In the genomic region with DNA sequence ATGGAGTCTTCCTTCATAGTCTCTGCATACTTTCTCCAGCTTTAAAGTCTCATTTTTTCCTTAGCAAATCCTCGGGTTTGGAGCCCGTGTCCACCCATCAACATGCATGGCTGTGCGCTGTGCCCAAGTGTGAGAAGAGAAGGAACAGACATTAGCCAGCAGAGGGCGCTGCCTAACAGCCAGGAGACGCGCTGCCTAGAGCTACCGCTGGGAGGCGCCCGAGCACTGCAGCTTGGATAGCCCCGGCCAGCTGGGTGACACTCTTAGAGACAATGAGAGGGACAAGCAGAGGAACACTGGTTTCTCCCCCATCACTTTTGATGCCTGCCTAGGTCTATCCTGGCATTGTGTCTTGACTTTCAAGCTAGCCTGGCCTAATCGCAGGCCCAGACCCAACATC, we compare ENCODE assay signal across 7 mouse cellular contexts. TPM values are rescaled to one million over a fixed set of nuclear protein-coding genes. Genes with fewer than 3 reads are reported as not detected.
DNase-seq lines count a peak whose midpoint lies in the region; ATAC-seq and TF ChIP-seq lines count a peak whose summit lies in the region.

No protein-coding gene starts in this region.

- 8% methylated on average over 11 of the region's 11 CpGs for WGBS in embryonic facial prominence, embryonic 10.5 days
- 6% methylated on average over 11 of the region's 11 CpGs for WGBS in limb, embryonic 10.5 days
- WGBS in midbrain, embryonic 13.5 days: 5% methylated on average over 11 of the region's 11 CpGs
- WGBS in small intestine, adult 2 months: 5% methylated on average over 11 of the region's 11 CpGs

- H3K9ac ChIP-seq in midbrain, embryonic 13.5 days (replicated peaks): no peak overlapping the region

- peak; percentile 87 for ATAC-seq in midbrain, embryonic 13.5 days

- peak; percentile 79 for DNase-seq in adrenal gland, adult 8-10 months
- DNase-seq in embryonic facial prominence, embryonic 10.5 days (ENCODE audit: low spot score): peak; percentile 92
- peak; percentile 86 to 97 for DNase-seq in heart, adult 18-20 months
- DNase-seq in kidney, adult 18-20 months: peak; percentile 92
- DNase-seq in limb, embryonic 10.5 days (ENCODE audit: low spot score): peak; percentile 97

- 0 out of 2 replicates have a peak overlapping the region, but pooled peaks have one; percentile 18 for H3K4me3 ChIP-seq in embryonic facial prominence, embryonic 10.5 days
- no peak overlapping the region; the same call in 1 of the 2 replicates for H3K4me3 ChIP-seq in limb, embryonic 10.5 days
- H3K4me3 ChIP-seq in midbrain, embryonic 13.5 days (replicated peaks): no peak overlapping the region
- no peak overlapping the region for H3K4me3 ChIP-seq in small intestine, adult 2 months (ENCODE audit: low read depth, low read length)

- peak; percentile 100 for TF ChIP-seq CTCF in small intestine, adult 2 months (IDR thresholded peaks at IDR 0.05; ENCODE audit: extremely low read depth, insufficient read length, insufficient replicate concordance, low read depth, low read length)

- H3K4me1 ChIP-seq in embryonic facial prominence, embryonic 10.5 days: peaks cover 5% of the 10 kb centered on the region; the same call in 1 of the 2 replicates
- H3K4me1 ChIP-seq in limb, embryonic 10.5 days: no peaks in the 10 kb centered on the region
- H3K4me1 ChIP-seq in midbrain, embryonic 13.5 days (replicated peaks): no peaks in the 10 kb centered on the region
- H3K4me1 ChIP-seq in small intestine, adult 2 months (ENCODE audit: control insufficient read depth, insufficient read depth, insufficient read length, low read length): peaks cover 5% of the 10 kb centered on the region; the same call in 1 of the 2 replicates

- no peak for TF ChIP-seq POLR2A in small intestine, adult 2 months (IDR thresholded peaks at IDR 0.05; ENCODE audit: low read depth, low read length)

- H3K36me3 ChIP-seq in embryonic facial prominence, embryonic 10.5 days (replicated peaks): no peaks in the 10 kb centered on the region
- H3K36me3 ChIP-seq in limb, embryonic 10.5 days: no peaks in the 10 kb centered on the region
- H3K36me3 ChIP-seq in midbrain, embryonic 13.5 days: no peaks in the 10 kb centered on the region
- no peaks in the 10 kb centered on the region for H3K36me3 ChIP-seq in small intestine, adult 2 months (ENCODE audit: control insufficient read depth, insufficient read depth, low read length)

- peak overlapping the region; percentile 77 for H3K27ac ChIP-seq in embryonic facial prominence, embryonic 10.5 days (replicated peaks)
- peak overlapping the region; percentile 31; the same call in 1 of the 2 replicates for H3K27ac ChIP-seq in limb, embryonic 10.5 days
- no peak overlapping the region for H3K27ac ChIP-seq in midbrain, embryonic 13.5 days
- no peak overlapping the region for H3K27ac ChIP-seq in small intestine, adult 2 months (ENCODE audit: insufficient read depth, low read depth, low read length)

- no peaks in the 10 kb centered on the region for H3K9me3 ChIP-seq in embryonic facial prominence, embryonic 10.5 days
- H3K9me3 ChIP-seq in limb, embryonic 10.5 days (replicated peaks): no peaks in the 10 kb centered on the region
- no peaks in the 10 kb centered on the region for H3K9me3 ChIP-seq in midbrain, embryonic 13.5 days

- peaks cover 4% of the 10 kb centered on the region; the same call in 1 of the 2 replicates for H3K27me3 ChIP-seq in embryonic facial prominence, embryonic 10.5 days (replicated peaks; ENCODE audit: low read depth, poor library complexity, severe bottlenecking)
- H3K27me3 ChIP-seq in limb, embryonic 10.5 days (ENCODE audit: low read depth, poor library complexity, severe bottlenecking): no peaks in the 10 kb centered on the region
- H3K27me3 ChIP-seq in midbrain, embryonic 13.5 days: peaks cover 5% of the 10 kb centered on the region; the same call in 1 of the 2 replicates
- H3K27me3 ChIP-seq in small intestine, adult 2 months (ENCODE audit: control insufficient read depth, insufficient read depth, low read length): no peaks in the 10 kb centered on the region

- no peak overlapping the region for H3K4me2 ChIP-seq in midbrain, embryonic 13.5 days (replicated peaks)

RNA-seq across cellular contexts. Expression of a gene that starts 46.0 kb away (rescaled TPM):
- 10 to 100 TPM; 15.7 to 23.2 (median 17.6) TPM for total RNA-seq in adrenal gland, adult 8-10 months (2022)
- 158 and 172 TPM in 2 replicates for polyA plus RNA-seq in embryonic facial prominence, embryonic 10.5 days (2016; fragmentation: Nextera tagmentation; extraction: Ambion mirVana)
- total RNA-seq in heart, adult 18-20 months (2021): 10 to 100 TPM; 21.1 to 21.7 TPM
- 163 and 166 TPM in 2 replicates for polyA plus RNA-seq in limb, embryonic 10.5 days (2016; fragmentation: Nextera tagmentation; extraction: Ambion mirVana)
- polyA plus RNA-seq in midbrain, embryonic 13.5 days (2015; fragmentation: Nextera tagmentation; extraction: Ambion mirVana): 56.6 and 61.0 TPM in 2 replicates
- polyA plus RNA-seq in small intestine, adult 2 months (2012; rRNA removed): 5.9 and 13.5 TPM in 2 replicates

Comparison
In these comparisons a context has a peak if more than half of its experiments do, and no peak if none do; other contexts are left out.
1. H3K27ac ChIP-seq: peak in embryonic facial prominence, embryonic 10.5 days (single experiment) and limb, embryonic 10.5 days (single experiment); none in midbrain, embryonic 13.5 days (single experiment) and small intestine, adult 2 months (single experiment).
2. Peak in every context shown above with its lines, with median percentiles within 50 percentile points of each other: DNase-seq.